Mouse (Mus musculus) liver, embryonic 11.5 days (tissue): ENCODE measurements around the gene Slc1a1. TPM values are rescaled to one million over a fixed set of nuclear protein-coding genes. Genes with fewer than 3 reads are reported as not detected.

Experiments used
- ATAC-seq: fragments of 200-750 bp; cut with Nextera tagmentation; replicated peaks from 2 replicates; pipeline ENCODE4 v1.8.0; 2017; ENCODE audit warnings: moderate number of reproducible peaks, mild to moderate bottlenecking, moderate TSS enrichment, moderate library complexity; ENCODE audit not compliant: low FRiP score
- DNase-seq: peaks from one replicate; pipeline ENCODE4 v3.0.0-alpha.2; 2017; ENCODE audit warnings: low spot score
- H3K27ac ChIP-seq: fragments of 300-500 bp; sonication (generic); 2 replicates; pipeline ENCODE4 v1.5.1; 2014; ENCODE audit warnings: mild to moderate bottlenecking, low read depth, low read length, control low read depth
- H3K27me3 ChIP-seq: fragments of 300-500 bp; sonication (generic); replicated peaks from 2 replicates; pipeline ENCODE4 v1.6.1; 2014; ENCODE audit warnings: low read length, mixed read lengths; ENCODE audit not compliant: control insufficient read depth, insufficient read depth
- H3K36me3 ChIP-seq: fragments of 300-500 bp; sonication (generic); 2 replicates; pipeline ENCODE4 v1.6.1; 2014; ENCODE audit warnings: mild to moderate bottlenecking, low read length, moderate library complexity, mixed read lengths; ENCODE audit not compliant: control insufficient read depth, insufficient read depth
- H3K4me1 ChIP-seq: fragments of 300-500 bp; sonication (generic); replicated peaks from 2 replicates; pipeline ENCODE4 v1.6.1; 2014; ENCODE audit warnings: low read length, mixed read lengths; ENCODE audit not compliant: control insufficient read depth, insufficient read depth
- H3K4me2 ChIP-seq: fragments of 300-500 bp; sonication (generic); 2 replicates; pipeline ENCODE4 v1.6.1; 2014; ENCODE audit warnings: mild to moderate bottlenecking, control low read depth, moderate library complexity
- H3K4me3 ChIP-seq: fragments of 300-500 bp; sonication (generic); 2 replicates; pipeline ENCODE4 v1.5.1; 2014; ENCODE audit warnings: low read depth, low read length, control low read depth
- H3K9ac ChIP-seq: fragments of 300-500 bp; sonication (generic); 2 replicates; pipeline ENCODE4 v1.6.1; 2014; ENCODE audit warnings: low read depth, low read length, control low read depth
- H3K9me3 ChIP-seq: fragments of 300-500 bp; sonication (generic); 2 replicates; pipeline ENCODE4 v1.6.1; 2016; ENCODE audit warnings: low read length, inconsistent platforms, mixed read lengths; ENCODE audit not compliant: control insufficient read depth
- WGBS: fragments of 180-500 bp; shearing (Covaris S2); extraction: QIAGEN DNeasy Blood & Tissue Kit; methylation state at CpG from one replicate; pipeline ENCODE4 v1.1.7; 2014; 5-methylcytosine and 5-hydroxymethylcytosine counted together
- polyA plus RNA-seq: library from polyadenylated mRNA; unstranded; fragments of >200 nt; fragmentation: Nextera tagmentation; extraction: Ambion mirVana; gene quantifications from 2 replicates; pipeline ENCODE4 v1.2.1, GENCODE M21; 2014

The Slc1a1 gene
- polyA plus RNA-seq, 1 experiment from 2014 or later = 0.05 TPM

DNA sequence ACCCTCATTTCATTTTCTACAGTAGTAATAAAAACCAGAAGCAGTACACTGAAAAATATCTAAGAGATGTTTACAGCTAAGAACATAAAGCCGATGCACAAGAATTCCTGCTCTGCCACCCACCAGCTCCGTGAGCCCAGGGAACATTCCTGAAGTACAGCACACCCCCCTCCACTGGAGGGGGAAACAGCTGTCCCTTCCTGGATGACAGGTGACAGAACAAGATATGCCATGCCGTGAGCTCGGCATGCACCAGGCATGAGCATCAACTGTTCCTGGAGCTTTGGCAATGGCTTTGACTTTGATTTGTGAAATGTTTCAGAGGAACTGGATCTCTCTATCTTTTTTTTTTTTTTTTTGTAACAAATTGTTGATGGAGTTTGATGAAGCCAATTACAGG is 111.9 kb downstream of the Slc1a1 start:
- Histone ChIP-seq H3K4me3 (no peak overlapping the region), H3K27me3 (no peaks in the 10 kb centered on the region; the same call in 1 of the 2 replicates), H3K9ac (no peak overlapping the region), H3K27ac (no peak overlapping the region), H3K4me2 (no peak overlapping the region), H3K4me1 (no peaks in the 10 kb centered on the region), H3K9me3 (no peaks in the 10 kb centered on the region), H3K36me3 (no peaks in the 10 kb centered on the region)
- no peak for DNase-seq
- WGBS = 46% methylated on average over 4 of the region's 4 CpGs
- ATAC-seq = no peak

- WGBS = 27% methylated on average over 2 of the region's 2 CpGs
- ATAC-seq = no peak
Observed at GRCm38 (mm10) chr19:28947311-28947710, 112.5 kb downstream of the Slc1a1 start.

GRCm38 (mm10) chr19:28951251-28951650 is 116.4 kb downstream of the Slc1a1 start:
- H3K36me3 ChIP-seq = no peaks in the 10 kb centered on the region
- no peak overlapping the region for H3K4me2 ChIP-seq
- no peaks in the 10 kb centered on the region for H3K4me1 ChIP-seq
- H3K27ac ChIP-seq = no peak overlapping the region
- H3K27me3 ChIP-seq = no peaks in the 10 kb centered on the region; the same call in 1 of the 2 replicates
- H3K4me3 ChIP-seq = no peak overlapping the region
- ATAC-seq (no peak), DNase-seq (no peak)
- WGBS = 81% methylated on average over 5 of the region's 5 CpGs
- no peaks in the 10 kb centered on the region for H3K9me3 ChIP-seq
- H3K9ac ChIP-seq = no peak overlapping the region

More at GRCm38 (mm10) chr19:28947311-28947710, 112.5 kb downstream of the Slc1a1 start:
- Histone ChIP-seq H3K4me3 (no peak overlapping the region), H3K4me2 (no peak overlapping the region), H3K27me3 (no peaks in the 10 kb centered on the region; the same call in 1 of the 2 replicates), H3K36me3 (no peaks in the 10 kb centered on the region), H3K9me3 (no peaks in the 10 kb centered on the region), H3K27ac (no peak overlapping the region), H3K4me1 (no peaks in the 10 kb centered on the region), H3K9ac (no peak overlapping the region)
- no peak for DNase-seq

DNA sequence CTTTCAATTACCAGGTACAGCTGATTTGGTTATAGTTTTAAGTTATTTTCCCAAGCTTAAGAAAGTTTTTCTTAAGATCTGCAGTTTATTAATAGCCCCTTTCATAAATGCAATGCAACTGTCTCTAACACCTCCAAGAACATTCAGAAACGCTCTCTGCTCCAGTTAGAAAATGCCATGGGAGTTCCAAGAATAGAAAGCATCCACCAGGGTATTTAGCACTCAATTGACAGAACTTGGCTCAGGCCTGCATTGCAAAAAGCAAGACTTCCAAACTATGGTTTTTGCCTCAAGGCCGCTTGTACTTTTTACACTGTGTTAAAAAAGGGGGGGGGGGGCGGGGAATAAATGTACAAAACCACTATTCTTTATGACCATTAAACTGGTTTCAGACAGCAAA is 128.3 kb downstream of the Slc1a1 start:
- Histone ChIP-seq H3K9ac (no peak overlapping the region), H3K4me2 (peak overlapping the region; percentile 97; the same call in 1 of the 2 replicates), H3K36me3 (no peaks in the 10 kb centered on the region), H3K27ac (no peak overlapping the region), H3K4me3 (no peak overlapping the region), H3K4me1 (peaks cover 7% of the 10 kb centered on the region), H3K9me3 (no peaks in the 10 kb centered on the region), H3K27me3 (no peaks in the 10 kb centered on the region)
- ATAC-seq (no peak), DNase-seq (no peak)
- WGBS = 52% methylated on average over 3 of the region's 3 CpGs

DNA sequence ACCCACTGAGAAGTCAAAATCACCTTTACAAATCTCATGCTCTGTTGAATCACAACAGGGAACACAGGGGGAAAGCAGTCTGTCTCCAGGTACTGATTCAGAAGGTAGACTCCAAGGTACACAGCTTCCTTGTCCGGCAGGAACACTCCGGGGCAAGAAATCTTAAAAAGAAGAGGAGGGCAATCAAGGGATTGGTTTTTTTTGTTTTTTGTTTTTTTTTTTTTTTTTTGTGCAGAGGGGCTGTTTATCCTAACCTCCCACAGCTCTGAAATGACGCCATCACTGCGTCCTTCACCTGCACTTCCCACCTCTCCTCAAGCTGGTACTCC is 128.6 kb downstream of the Slc1a1 start:
- DNase-seq (no peak), ATAC-seq (no peak)
- Histone ChIP-seq H3K9ac (no peak overlapping the region), H3K36me3 (no peaks in the 10 kb centered on the region), H3K27ac (no peak overlapping the region), H3K9me3 (no peaks in the 10 kb centered on the region), H3K4me2 (peak overlapping the region; percentile 97), H3K4me3 (peak overlapping the region; percentile 89), H3K27me3 (no peaks in the 10 kb centered on the region), H3K4me1 (peaks cover 7% of the 10 kb centered on the region)
- WGBS = 8% methylated on average over 4 of the region's 4 CpGs

Other genes starting within 250 kb of the Slc1a1 start
- 0.13 and 0.47 TPM in 2 replicates for gene Glis3, start 155.0 kb upstream of the Slc1a1 start, polyA plus RNA-seq
- 3.8 and 5.0 TPM in 2 replicates for gene Plpp6, start 128.9 kb downstream of the Slc1a1 start, polyA plus RNA-seq
- 0.70 and 1.2 TPM in 2 replicates for gene 4430402I18Rik, start 132.8 kb downstream of the Slc1a1 start, polyA plus RNA-seq
- gene Cdc37l1, start 155.3 kb downstream of the Slc1a1 start, polyA plus RNA-seq = 27.9 and 29.6 TPM in 2 replicates
- gene Ak3, start 212.9 kb downstream of the Slc1a1 start, polyA plus RNA-seq = 90.6 and 98.4 TPM in 2 replicates